Mouse (Mus musculus) embryonic facial prominence, embryonic 15.5 days (tissue): ENCODE data around the gene Plcg1. TPM values are rescaled to one million over a fixed set of nuclear protein-coding genes. Genes with fewer than 3 reads are reported as not detected.

ENCODE experiments used
- ATAC-seq: fragments of 200-750 bp; cut with Nextera tagmentation; 2 replicates; pipeline ENCODE4 v1.8.0; 2017; ENCODE audit warnings: low read depth, moderate TSS enrichment; ENCODE audit not compliant: insufficient number of reproducible peaks, low FRiP score, low TSS enrichment
- H3K27ac ChIP-seq: fragments of 300-500 bp; sonication (generic); replicated peaks from 2 replicates; pipeline ENCODE4 v1.5.1; 2015; ENCODE audit warnings: mild to moderate bottlenecking, inconsistent platforms
- H3K27me3 ChIP-seq: fragments of 300-500 bp; sonication (generic); 2 replicates; pipeline ENCODE4 v1.6.1; 2015; ENCODE audit warnings: inconsistent platforms
- H3K36me3 ChIP-seq: fragments of 300-500 bp; sonication (generic); 2 replicates; pipeline ENCODE4 v1.6.1; 2015; ENCODE audit warnings: mild to moderate bottlenecking, inconsistent platforms
- H3K4me1 ChIP-seq: fragments of 300-500 bp; sonication (generic); 2 replicates; pipeline ENCODE4 v1.6.1; 2015; ENCODE audit warnings: inconsistent platforms
- H3K4me2 ChIP-seq: fragments of 300-500 bp; sonication (generic); replicated peaks from 2 replicates; pipeline ENCODE4 v1.6.1; 2015; ENCODE audit warnings: mild to moderate bottlenecking, inconsistent platforms
- H3K4me3 ChIP-seq: fragments of 300-500 bp; sonication (generic); replicated peaks from 2 replicates; pipeline ENCODE4 v1.5.1; 2015; ENCODE audit warnings: mild to moderate bottlenecking, inconsistent platforms
- H3K9ac ChIP-seq: fragments of 300-500 bp; sonication (generic); 2 replicates; pipeline ENCODE4 v1.6.1; 2015; ENCODE audit warnings: inconsistent platforms
- H3K9me3 ChIP-seq: fragments of 300-500 bp; sonication (generic); replicated peaks from 2 replicates; pipeline ENCODE4 v1.6.1; 2016; ENCODE audit warnings: inconsistent platforms
- WGBS: fragments of 180-500 bp; shearing (Covaris S2); methylation state at CpG from one replicate; pipeline ENCODE4 v1.1.7; 2015; 5-methylcytosine and 5-hydroxymethylcytosine counted together
- polyA plus RNA-seq: library from polyadenylated mRNA; unstranded; fragments of >200 nt; fragmentation: Nextera tagmentation; extraction: Ambion mirVana; gene quantifications from 2 replicates; pipeline ENCODE4 v1.2.1, GENCODE M21; 2015

Gene Plcg1
- polyA plus RNA-seq, 1 experiment from 2014 or later = 49.2 TPM

DNA sequence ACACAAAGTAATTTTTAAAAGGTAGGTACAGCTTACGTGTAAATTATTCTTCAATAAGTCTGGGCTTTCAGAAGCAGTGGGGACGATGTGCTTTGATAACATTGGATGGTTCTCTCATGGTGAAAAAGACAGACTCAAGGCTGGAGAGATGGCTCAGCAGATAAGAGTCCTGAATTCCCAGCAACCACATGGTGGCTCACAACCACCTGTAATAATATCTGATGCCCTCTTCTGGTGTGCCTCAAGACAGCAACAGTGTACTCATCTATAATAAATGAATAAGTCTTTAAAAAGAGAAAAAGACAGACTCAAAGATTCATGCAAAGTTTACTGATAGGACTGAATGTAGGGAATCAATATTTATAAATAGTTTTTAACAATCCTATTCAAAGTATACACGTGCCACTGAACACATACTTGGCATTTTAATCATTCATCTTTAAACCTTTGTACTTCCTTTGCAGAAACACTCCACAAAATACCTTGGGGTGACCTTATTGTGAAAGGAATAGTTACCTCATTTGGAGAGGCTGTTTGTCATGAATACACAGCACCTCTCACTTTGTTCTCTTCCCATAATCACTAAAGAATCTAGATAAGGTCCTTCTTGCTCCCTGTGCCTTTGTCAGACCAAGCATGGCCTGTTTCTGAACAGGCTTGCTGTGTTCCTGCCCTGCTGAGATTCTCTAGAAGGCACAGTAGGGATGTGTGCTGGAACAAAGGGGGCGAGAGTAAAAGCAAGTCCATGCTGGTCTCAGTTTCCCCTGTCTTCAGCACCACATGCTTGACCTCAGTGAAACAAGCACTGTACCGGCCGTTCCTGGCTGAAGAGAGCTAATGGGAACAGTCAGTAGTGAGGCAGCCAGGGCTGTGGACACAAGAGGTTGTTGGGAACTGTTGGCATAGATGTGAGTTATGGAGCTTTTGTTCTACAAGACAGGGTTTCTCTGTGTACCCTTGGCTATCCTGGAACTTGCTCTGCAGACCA, 4.9 kb upstream of the Plcg1 start:
- Histone ChIP-seq H3K4me3 (no peak overlapping the region), H3K4me2 (no peak overlapping the region), H3K36me3 (peaks cover 34% of the 10 kb centered on the region), H3K4me1 (peaks cover 14% of the 10 kb centered on the region), H3K9me3 (no peaks in the 10 kb centered on the region), H3K27ac (no peak overlapping the region), H3K9ac (no peak overlapping the region), H3K27me3 (no peaks in the 10 kb centered on the region)
- 84% methylated on average over 6 of the region's 6 CpGs for WGBS
- ATAC-seq = no peak

GRCm38 (mm10) chr2:160728972-160729371, 2.1 kb upstream of the Plcg1 start:
- peaks cover 33% of the 10 kb centered on the region for H3K4me1 ChIP-seq
- peak overlapping the region; percentile 58; the same call in 1 of the 2 replicates for H3K27ac ChIP-seq
- no peak for ATAC-seq
- 88% methylated on average over 3 of the region's 3 CpGs for WGBS
- no peak overlapping the region for H3K4me3 ChIP-seq
- H3K4me2 ChIP-seq = no peak overlapping the region
- no peaks in the 10 kb centered on the region for H3K9me3 ChIP-seq
- no peak overlapping the region for H3K9ac ChIP-seq
- no peaks in the 10 kb centered on the region for H3K27me3 ChIP-seq
- peaks cover 13% of the 10 kb centered on the region for H3K36me3 ChIP-seq

GRCm38 (mm10) chr2:160729436-160729835, 1.7 kb upstream of the Plcg1 start:
- no peaks in the 10 kb centered on the region for H3K27me3 ChIP-seq
- ATAC-seq = no peak
- H3K27ac ChIP-seq = peak overlapping the region; percentile 58; the same call in 1 of the 2 replicates
- H3K4me2 ChIP-seq = no peak overlapping the region
- WGBS = 59% methylated on average over 2 of the region's 2 CpGs
- peaks cover 37% of the 10 kb centered on the region for H3K4me1 ChIP-seq
- H3K4me3 ChIP-seq = no peak overlapping the region
- no peak overlapping the region for H3K9ac ChIP-seq
- H3K9me3 ChIP-seq = no peaks in the 10 kb centered on the region
- H3K36me3 ChIP-seq = peaks cover 8% of the 10 kb centered on the region; the same call in 1 of the 2 replicates

- peak overlapping the region; percentile 94 for H3K4me2 ChIP-seq
- peaks cover 44% of the 10 kb centered on the region for H3K4me1 ChIP-seq
- H3K9ac ChIP-seq = 0 out of 2 replicates have a peak overlapping the region, but pooled peaks have one; percentile 97
- H3K27ac ChIP-seq = peak overlapping the region; percentile 58
- ATAC-seq = no peak
- WGBS = 31% methylated on average over 17 of the region's 17 CpGs
- H3K36me3 ChIP-seq = 0 out of 2 replicates have a peak, but pooled peaks cover 11% of the 10 kb centered on the region
- no peaks in the 10 kb centered on the region for H3K27me3 ChIP-seq
- no peaks in the 10 kb centered on the region for H3K9me3 ChIP-seq
- peak overlapping the region; percentile 98 for H3K4me3 ChIP-seq
Measured at GRCm38 (mm10) chr2:160729851-160730796, 976 bp upstream of the Plcg1 start.

DNA sequence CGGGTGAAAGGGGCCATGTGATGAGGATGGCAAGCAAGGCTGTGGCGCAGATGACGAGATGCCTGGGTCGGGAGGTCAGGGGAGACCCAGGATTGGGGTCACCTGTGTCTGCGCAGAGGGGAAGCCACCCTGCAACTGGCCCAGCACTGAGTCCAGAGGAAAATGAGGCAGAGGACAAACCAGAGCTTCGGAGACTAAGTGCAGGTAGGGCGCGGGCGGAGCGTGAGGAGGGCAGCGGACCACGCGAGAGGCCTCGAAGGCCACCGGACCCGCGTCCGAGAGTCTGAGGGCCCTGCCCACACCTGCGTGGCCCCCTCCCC, 343 bp upstream of the Plcg1 start:
- H3K4me2 ChIP-seq = peak overlapping the region; percentile 94
- ATAC-seq = no peak; the same call in 1 of the 2 replicates
- peak overlapping the region; percentile 97 for H3K27ac ChIP-seq
- peak overlapping the region; percentile 97 for H3K9ac ChIP-seq
- H3K4me1 ChIP-seq = peaks cover 46% of the 10 kb centered on the region
- H3K9me3 ChIP-seq = no peaks in the 10 kb centered on the region
- 0 out of 2 replicates have a peak, but pooled peaks cover 9% of the 10 kb centered on the region for H3K36me3 ChIP-seq
- peak overlapping the region; percentile 98 for H3K4me3 ChIP-seq
- 6% methylated on average over 19 of the region's 19 CpGs for WGBS
- no peaks in the 10 kb centered on the region for H3K27me3 ChIP-seq

DNA sequence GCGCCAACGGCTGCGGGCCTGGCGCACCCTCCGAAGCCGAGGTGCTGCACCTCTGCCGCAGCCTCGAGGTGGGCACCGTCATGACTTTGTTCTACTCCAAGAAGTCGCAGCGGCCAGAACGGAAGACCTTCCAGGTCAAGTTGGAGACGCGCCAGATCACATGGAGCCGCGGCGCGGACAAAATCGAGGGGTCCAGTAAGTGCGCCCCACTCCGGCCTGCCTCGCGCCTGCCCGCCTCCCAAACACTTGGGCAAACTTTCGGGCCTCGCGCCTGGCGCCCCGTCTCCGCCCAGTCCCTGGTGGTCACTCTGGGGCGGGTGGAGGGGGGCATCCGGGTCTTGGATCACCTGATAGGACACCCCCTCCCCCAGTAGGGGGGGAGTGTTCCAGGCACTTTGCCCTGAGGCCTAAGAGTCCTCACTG, 750 bp downstream of the Plcg1 start:
- peak overlapping the region; percentile 98 for H3K4me3 ChIP-seq
- H3K36me3 ChIP-seq = peaks cover 15% of the 10 kb centered on the region; the same call in 1 of the 2 replicates
- ATAC-seq = peak; percentile 15
- WGBS = under 1% methylated on average over 32 of the region's 32 CpGs
- H3K4me1 ChIP-seq = peaks cover 46% of the 10 kb centered on the region
- no peaks in the 10 kb centered on the region for H3K9me3 ChIP-seq
- peak overlapping the region; percentile 97 for H3K9ac ChIP-seq
- H3K4me2 ChIP-seq = peak overlapping the region; percentile 94
- no peaks in the 10 kb centered on the region for H3K27me3 ChIP-seq
- peak overlapping the region; percentile 97 for H3K27ac ChIP-seq

DNA sequence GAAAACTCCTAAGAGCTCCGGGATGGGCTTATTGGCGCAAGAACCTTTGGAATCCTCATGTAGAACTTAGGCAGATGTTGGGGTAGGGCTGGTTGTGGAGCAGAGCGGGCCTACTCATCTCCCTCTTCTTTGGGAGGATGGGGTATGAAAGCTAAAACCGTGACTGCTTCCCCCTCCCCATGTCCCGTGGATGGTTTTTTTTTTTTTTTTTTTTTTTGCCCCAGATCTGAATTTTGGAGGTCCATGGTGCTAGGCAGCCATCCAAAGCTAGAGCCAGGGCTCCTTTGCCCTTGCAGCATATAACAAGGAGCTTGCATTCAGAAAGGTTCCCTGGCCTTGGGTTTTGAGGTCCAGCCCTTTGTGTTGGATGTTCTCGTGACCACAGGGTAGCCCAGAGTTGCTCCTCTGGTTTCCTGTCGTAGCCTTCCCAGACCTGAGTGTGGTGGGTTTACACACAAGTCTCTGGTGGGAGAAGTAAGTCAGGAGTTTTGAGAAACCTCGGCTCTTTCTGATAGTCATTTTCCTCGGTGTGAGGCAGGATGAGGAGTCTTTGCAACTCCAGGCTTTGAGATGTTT, 1.4 kb downstream of the Plcg1 start:
- peaks cover 20% of the 10 kb centered on the region; the same call in 1 of the 2 replicates for H3K36me3 ChIP-seq
- H3K27ac ChIP-seq = peak overlapping the region; percentile 69
- peak overlapping the region; percentile 97 for H3K9ac ChIP-seq
- peak overlapping the region; percentile 94 for H3K4me2 ChIP-seq
- no peak for ATAC-seq
- no peaks in the 10 kb centered on the region for H3K9me3 ChIP-seq
- peak overlapping the region; percentile 98 for H3K4me3 ChIP-seq
- peaks cover 51% of the 10 kb centered on the region for H3K4me1 ChIP-seq
- WGBS = 19% methylated on average over 9 of the region's 9 CpGs
- H3K27me3 ChIP-seq = no peaks in the 10 kb centered on the region

DNA sequence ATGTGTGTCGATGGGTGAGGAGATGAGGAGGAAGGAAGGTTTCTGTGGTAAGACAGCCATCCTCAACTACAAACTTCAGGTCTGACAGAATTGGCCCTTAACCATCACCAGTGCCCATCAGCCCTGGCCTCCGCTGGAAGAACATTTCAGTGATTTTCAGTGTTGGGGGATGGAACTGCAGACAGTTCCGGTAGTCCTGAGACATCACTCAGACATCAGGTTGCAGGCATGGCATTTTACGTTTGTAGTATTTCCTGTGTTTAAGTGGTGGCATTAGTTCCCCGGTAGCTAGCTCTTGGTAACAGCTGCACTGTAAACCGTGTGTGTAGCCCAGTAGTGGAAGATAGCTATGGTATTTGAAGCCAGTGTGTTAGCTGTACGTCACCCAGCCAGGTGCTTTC, 2.0 kb downstream of the Plcg1 start:
- WGBS = 21% methylated on average over 7 of the region's 7 CpGs
- Histone ChIP-seq H3K9ac (peak overlapping the region; percentile 4; the same call in 1 of the 2 replicates), H3K27me3 (no peaks in the 10 kb centered on the region), H3K27ac (no peak overlapping the region), H3K9me3 (no peaks in the 10 kb centered on the region), H3K36me3 (peaks cover 20% of the 10 kb centered on the region; the same call in 1 of the 2 replicates), H3K4me2 (peak overlapping the region; percentile 94), H3K4me3 (peak overlapping the region; percentile 98), H3K4me1 (peaks cover 57% of the 10 kb centered on the region)
- ATAC-seq = no peak

- WGBS = 80% methylated on average over 3 of the region's 3 CpGs
- Histone ChIP-seq H3K27ac (no peak overlapping the region), H3K36me3 (peaks cover 23% of the 10 kb centered on the region; the same call in 1 of the 2 replicates), H3K9me3 (no peaks in the 10 kb centered on the region), H3K27me3 (no peaks in the 10 kb centered on the region), H3K4me3 (no peak overlapping the region), H3K4me2 (peak overlapping the region; percentile 94), H3K9ac (no peak overlapping the region), H3K4me1 (peaks cover 68% of the 10 kb centered on the region)
- ATAC-seq = no peak
Measured at GRCm38 (mm10) chr2:160734331-160734730, 3.2 kb downstream of the Plcg1 start.

GRCm38 (mm10) chr2:160735706-160736310, 4.7 kb downstream of the Plcg1 start:
- Histone ChIP-seq H3K27ac (no peak overlapping the region), H3K36me3 (peaks cover 23% of the 10 kb centered on the region; the same call in 1 of the 2 replicates), H3K4me2 (no peak overlapping the region), H3K9ac (no peak overlapping the region), H3K4me1 (peaks cover 70% of the 10 kb centered on the region), H3K4me3 (no peak overlapping the region), H3K27me3 (no peaks in the 10 kb centered on the region), H3K9me3 (no peaks in the 10 kb centered on the region)
- no peak for ATAC-seq
- 84% methylated on average over 5 of the region's 5 CpGs for WGBS
